Mouse (Mus musculus) hindbrain, embryonic 10.5 days (tissue): ENCODE results near the gene Lyrm1. TPM values are rescaled to one million over a fixed set of nuclear protein-coding genes. Genes with fewer than 3 reads are reported as not detected.

ENCODE experiments used
- DNase-seq: peaks from one replicate; pipeline ENCODE4 v3.0.0-alpha.2; 2017; ENCODE audit warnings: low spot score
- H3K27ac ChIP-seq: fragments of 300-500 bp; sonication (generic); 2 replicates; pipeline ENCODE4 v1.5.1; 2016; ENCODE audit warnings: mild to moderate bottlenecking, moderate library complexity
- H3K27me3 ChIP-seq: fragments of 300-500 bp; sonication (generic); 2 replicates; pipeline ENCODE4 v1.6.1; 2016; ENCODE audit warnings: mild to moderate bottlenecking; ENCODE audit not compliant: poor library complexity, insufficient read depth, severe bottlenecking
- H3K36me3 ChIP-seq: fragments of 300-500 bp; sonication (generic); 2 replicates; pipeline ENCODE4 v1.6.1; 2016; ENCODE audit warnings: mild to moderate bottlenecking, moderate library complexity
- H3K4me1 ChIP-seq: fragments of 300-500 bp; sonication (generic); replicated peaks from 2 replicates; pipeline ENCODE4 v1.6.1; 2016; ENCODE audit warnings: mild to moderate bottlenecking
- H3K4me3 ChIP-seq: fragments of 300-500 bp; sonication (generic); 2 replicates; pipeline ENCODE4 v1.5.1; 2016; ENCODE audit warnings: mild to moderate bottlenecking, moderate library complexity
- H3K9me3 ChIP-seq: fragments of 300-500 bp; sonication (generic); 2 replicates; pipeline ENCODE4 v1.6.1; 2016; ENCODE audit warnings: mild to moderate bottlenecking, moderate library complexity
- WGBS: fragments of 180-500 bp; shearing (Covaris S2); methylation state at CpG from one replicate; pipeline ENCODE4 v1.1.7; 2016; 5-methylcytosine and 5-hydroxymethylcytosine counted together
- polyA plus RNA-seq: library from polyadenylated mRNA; unstranded; fragments of >200 nt; fragmentation: Nextera tagmentation; extraction: Ambion mirVana; gene quantifications from 2 replicates; pipeline ENCODE4 v1.2.1, GENCODE M21; 2016

Gene Lyrm1
- polyA plus RNA-seq, 1 experiment from 2014 or later: 14.3 TPM

DNA sequence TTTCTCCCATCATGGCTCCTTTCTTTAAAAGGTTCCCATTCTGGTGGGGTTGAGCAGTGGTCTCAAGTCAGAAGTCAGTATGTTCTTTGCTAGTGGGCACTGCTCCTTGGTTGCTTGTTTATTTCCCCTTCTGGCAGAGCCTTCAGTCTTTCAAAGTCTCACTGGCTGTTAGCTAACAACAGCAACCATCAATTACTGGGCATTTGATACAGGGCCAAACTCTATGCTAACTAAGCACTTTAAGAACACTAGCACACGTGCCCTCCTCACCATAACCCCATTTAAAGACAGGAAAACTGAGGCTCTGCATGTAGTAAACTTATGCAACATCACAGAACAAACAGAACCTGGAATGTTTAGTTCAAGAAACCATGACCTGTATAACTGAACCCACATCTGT, 33.5 kb upstream of the Lyrm1 start:
- peaks cover 36% of the 10 kb centered on the region for H3K4me1 ChIP-seq
- H3K36me3 ChIP-seq: peaks cover 25% of the 10 kb centered on the region
- peak overlapping the region; percentile 79 for H3K27ac ChIP-seq
- no peaks in the 10 kb centered on the region for H3K27me3 ChIP-seq
- no peaks in the 10 kb centered on the region for H3K9me3 ChIP-seq
- no peak for DNase-seq
- no peak overlapping the region for H3K4me3 ChIP-seq
- WGBS: 69% methylated on average over 1 of the region's 1 CpGs

DNA sequence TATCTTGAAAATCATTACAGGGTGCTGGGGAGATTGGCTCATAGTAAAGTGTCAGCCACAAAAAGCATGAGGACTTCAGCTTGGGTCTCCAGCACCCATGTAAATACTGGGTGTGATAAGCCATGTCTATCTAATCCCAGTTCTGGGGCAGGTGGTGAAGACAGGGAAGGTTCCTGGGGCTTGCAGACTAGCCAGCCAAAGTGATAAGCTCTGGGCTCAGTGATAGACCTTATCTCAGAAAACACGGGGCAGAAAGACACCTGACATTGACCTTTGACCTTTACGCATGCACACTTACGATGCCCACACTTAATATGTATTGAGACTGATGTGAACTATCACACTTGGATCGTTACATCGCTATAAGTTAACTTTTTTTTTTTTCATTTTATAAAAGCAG, 31.2 kb upstream of the Lyrm1 start:
- peaks cover 3% of the 10 kb centered on the region for H3K36me3 ChIP-seq
- DNase-seq: no peak
- no peak overlapping the region for H3K27ac ChIP-seq
- H3K4me1 ChIP-seq: peaks cover 34% of the 10 kb centered on the region
- no peaks in the 10 kb centered on the region for H3K9me3 ChIP-seq
- no peaks in the 10 kb centered on the region for H3K27me3 ChIP-seq
- WGBS: 93% methylated on average over 5 of the region's 5 CpGs
- H3K4me3 ChIP-seq: no peak overlapping the region

DNA sequence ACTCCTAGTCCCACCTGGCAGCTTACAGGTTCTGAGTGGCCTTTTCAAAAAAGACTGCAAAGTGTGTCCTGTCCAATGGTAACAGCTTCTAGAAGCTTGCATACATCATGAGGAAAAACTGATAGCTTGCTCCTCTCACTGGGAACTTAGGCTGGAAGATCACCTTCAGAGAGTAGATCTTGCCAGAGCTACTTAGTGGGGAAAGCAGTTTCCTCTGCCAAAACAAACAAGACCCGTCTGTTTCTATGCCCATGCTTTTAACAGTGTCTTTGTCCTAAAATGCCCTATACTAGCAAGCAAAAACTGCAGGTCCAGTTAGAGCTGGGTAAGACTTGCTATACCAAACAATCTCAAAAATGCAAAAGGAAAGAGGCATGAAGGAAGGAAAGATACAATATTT, 29.5 kb upstream of the Lyrm1 start:
- no peaks in the 10 kb centered on the region for H3K36me3 ChIP-seq
- H3K4me3 ChIP-seq: no peak overlapping the region
- DNase-seq: no peak
- H3K27ac ChIP-seq: no peak overlapping the region
- WGBS: 84% methylated on average over 1 of the region's 1 CpGs
- no peaks in the 10 kb centered on the region for H3K9me3 ChIP-seq
- no peaks in the 10 kb centered on the region for H3K27me3 ChIP-seq
- peaks cover 19% of the 10 kb centered on the region for H3K4me1 ChIP-seq

DNA sequence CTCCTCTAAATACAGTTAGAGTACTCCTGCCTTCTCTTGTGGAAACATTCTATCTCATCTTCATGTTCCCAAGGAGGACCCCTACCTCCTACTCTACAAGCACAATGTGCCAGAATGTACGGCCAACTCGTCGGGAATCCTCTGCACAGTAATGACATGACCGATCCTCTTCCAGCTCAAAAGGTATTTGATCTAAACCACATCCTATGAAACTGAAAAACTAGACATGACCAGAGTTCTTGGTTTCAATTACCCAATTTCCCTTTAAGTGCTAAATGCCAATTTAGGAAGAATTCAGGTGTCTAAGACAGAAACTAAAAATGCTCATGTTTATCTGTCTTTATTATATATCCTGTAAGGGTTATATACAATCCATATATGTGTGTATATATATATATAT, 23.5 kb upstream of the Lyrm1 start:
- no peaks in the 10 kb centered on the region for H3K27me3 ChIP-seq
- H3K27ac ChIP-seq: no peak overlapping the region
- H3K4me3 ChIP-seq: no peak overlapping the region
- no peak for DNase-seq
- H3K36me3 ChIP-seq: 0 out of 2 replicates have a peak, but pooled peaks cover 2% of the 10 kb centered on the region
- WGBS: 94% methylated on average over 4 of the region's 4 CpGs
- H3K4me1 ChIP-seq: no peaks in the 10 kb centered on the region
- H3K9me3 ChIP-seq: no peaks in the 10 kb centered on the region

DNA sequence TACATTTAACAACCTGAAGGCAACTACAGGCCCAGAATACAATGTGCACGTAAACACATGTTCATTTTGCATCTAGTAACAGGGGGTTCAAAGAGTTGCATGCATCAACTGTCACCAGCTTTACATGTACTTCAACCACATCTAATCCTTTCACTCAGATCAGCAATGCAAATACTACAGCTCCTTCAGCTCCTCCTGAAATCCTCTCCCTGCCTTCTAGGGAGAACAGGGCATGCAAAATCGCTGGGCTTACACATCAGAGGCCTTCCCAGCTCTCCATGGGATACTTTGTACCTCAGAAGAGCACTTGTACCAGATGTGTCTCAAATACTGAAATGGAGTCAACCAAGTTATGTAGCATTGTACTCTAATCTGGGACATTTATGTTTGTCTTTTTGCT, 22.6 kb upstream of the Lyrm1 start:
- Histone ChIP-seq H3K4me3 (no peak overlapping the region), H3K27ac (no peak overlapping the region), H3K9me3 (no peaks in the 10 kb centered on the region), H3K4me1 (no peaks in the 10 kb centered on the region), H3K27me3 (no peaks in the 10 kb centered on the region), H3K36me3 (peaks cover 4% of the 10 kb centered on the region; the same call in 1 of the 2 replicates)
- DNase-seq: no peak
- 50% methylated on average over 2 of the region's 2 CpGs for WGBS

DNA sequence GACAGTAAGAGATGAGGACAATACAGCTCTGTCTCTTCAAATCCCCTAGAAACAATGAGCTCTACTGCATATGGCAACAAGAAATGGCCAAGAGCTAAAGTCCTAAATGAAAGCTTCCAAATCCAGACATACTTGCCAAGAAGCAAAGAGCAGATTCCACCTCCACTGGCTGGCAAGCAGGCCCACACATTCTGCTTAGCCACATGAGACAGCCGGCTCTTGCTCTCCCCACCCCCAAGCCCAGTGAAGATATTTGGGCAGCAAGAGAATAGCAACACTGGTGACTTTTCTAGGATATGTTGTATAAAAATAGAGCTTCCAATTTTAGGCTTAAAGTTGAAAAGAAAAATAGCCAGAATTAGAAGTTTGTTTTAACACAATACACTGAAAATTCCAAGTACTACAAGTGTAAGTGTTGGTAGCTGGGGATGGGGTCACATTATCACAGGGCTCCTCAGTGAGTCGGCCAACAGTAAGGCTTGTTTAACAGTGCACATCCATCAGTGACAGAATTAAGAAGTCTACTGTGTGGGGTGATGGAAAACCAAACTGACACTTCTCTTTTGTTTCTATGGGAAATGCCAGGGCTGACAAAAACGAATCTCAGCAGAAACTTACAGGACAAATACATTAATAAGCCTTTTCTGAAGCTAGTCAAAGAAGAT, 19.8 kb upstream of the Lyrm1 start:
- Histone ChIP-seq H3K4me3 (no peak overlapping the region), H3K4me1 (no peaks in the 10 kb centered on the region), H3K36me3 (peaks cover 18% of the 10 kb centered on the region), H3K27ac (no peak overlapping the region), H3K27me3 (no peaks in the 10 kb centered on the region), H3K9me3 (no peaks in the 10 kb centered on the region)
- WGBS: 60% methylated on average over 3 of the region's 3 CpGs
- DNase-seq: no peak

DNA sequence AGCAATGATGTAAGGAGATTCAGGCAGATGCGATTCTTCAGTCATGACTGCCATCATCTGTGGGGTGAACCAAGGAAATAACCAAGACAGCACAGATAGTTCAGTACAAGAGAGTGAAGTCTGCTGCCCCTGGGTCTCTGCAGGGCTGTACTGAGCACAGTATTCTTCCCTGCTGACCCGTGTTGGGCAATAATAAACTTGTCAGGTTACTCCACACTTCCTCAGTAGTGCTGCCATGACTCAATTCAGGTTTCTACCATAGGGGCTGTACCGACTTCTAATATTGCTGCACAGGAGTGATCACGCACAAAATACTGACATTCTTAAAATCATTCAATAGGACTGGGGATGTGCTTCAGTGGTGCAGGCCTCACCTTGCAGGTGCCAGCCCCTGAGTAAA, 16.5 kb upstream of the Lyrm1 start:
- H3K9me3 ChIP-seq: no peaks in the 10 kb centered on the region
- H3K27me3 ChIP-seq: no peaks in the 10 kb centered on the region
- 97% methylated on average over 4 of the region's 4 CpGs for WGBS
- H3K36me3 ChIP-seq: peaks cover 16% of the 10 kb centered on the region
- no peak overlapping the region for H3K4me3 ChIP-seq
- DNase-seq: no peak
- no peaks in the 10 kb centered on the region for H3K4me1 ChIP-seq
- no peak overlapping the region for H3K27ac ChIP-seq

DNA sequence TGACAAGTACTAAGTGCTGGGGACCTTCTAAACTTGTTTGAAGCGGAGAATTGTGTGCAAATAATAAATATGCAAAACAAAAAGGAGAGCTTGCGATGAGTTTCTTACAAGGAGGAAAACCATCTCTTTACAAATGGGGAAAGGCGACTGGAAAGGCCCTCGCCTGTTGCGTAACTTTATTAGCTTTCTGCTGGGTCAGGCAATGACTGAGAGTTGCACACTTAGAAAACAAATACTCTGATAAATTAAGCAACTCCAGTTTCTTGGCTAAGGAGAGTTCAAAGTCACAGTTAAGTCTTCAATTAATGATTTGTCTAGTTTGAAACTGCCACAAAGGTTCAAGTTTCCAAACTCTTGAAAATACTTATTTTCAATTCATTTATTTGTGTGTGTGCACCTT, 15.3 kb upstream of the Lyrm1 start:
- H3K4me1 ChIP-seq: no peaks in the 10 kb centered on the region
- 93% methylated on average over 5 of the region's 5 CpGs for WGBS
- peaks cover 16% of the 10 kb centered on the region for H3K36me3 ChIP-seq
- H3K27me3 ChIP-seq: no peaks in the 10 kb centered on the region
- no peak for DNase-seq
- no peak overlapping the region for H3K4me3 ChIP-seq
- H3K27ac ChIP-seq: no peak overlapping the region
- H3K9me3 ChIP-seq: no peaks in the 10 kb centered on the region

DNA sequence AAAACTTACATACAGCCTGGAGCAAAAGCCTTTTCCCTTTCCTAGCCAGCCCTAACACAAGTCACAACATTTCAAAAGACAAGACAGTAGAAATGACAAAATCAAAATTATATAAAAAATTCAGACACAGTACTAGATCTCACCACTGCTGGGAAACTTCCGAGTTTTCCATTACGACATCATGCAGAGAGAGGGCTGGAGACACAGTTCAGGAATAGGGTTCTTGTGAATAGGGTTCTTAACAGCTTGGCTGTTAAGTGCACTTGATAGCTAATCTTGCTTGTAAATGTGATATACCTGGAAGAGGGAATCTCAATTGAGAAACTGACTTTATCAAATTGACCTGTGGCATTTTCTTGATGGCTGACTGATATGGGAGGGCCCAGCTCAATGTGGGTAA, 14.4 kb upstream of the Lyrm1 start:
- 95% methylated on average over 2 of the region's 2 CpGs for WGBS
- H3K27ac ChIP-seq: no peak overlapping the region
- no peaks in the 10 kb centered on the region for H3K4me1 ChIP-seq
- H3K4me3 ChIP-seq: no peak overlapping the region
- peaks cover 16% of the 10 kb centered on the region for H3K36me3 ChIP-seq
- no peaks in the 10 kb centered on the region for H3K27me3 ChIP-seq
- no peaks in the 10 kb centered on the region for H3K9me3 ChIP-seq
- no peak for DNase-seq

DNA sequence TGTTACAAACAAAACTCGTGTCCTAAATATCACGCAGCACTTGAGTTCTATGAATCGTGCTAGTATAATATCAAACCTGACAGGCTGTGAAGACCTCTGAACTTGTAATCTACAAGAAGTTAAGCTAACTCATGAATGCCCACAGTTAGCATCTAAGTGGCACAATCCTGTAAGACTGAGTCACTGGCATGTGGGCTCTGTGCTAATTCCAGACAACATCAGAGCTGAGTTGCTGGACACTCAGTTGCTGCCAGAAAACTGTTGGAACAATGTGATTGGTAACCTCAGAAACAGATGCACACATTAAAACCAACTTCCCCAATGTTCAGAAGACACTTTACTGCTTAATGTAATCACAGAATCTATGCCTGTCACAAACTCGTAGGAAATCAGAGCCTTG, 7.8 kb upstream of the Lyrm1 start:
- no peaks in the 10 kb centered on the region for H3K27me3 ChIP-seq
- H3K27ac ChIP-seq: no peak overlapping the region
- H3K36me3 ChIP-seq: no peaks in the 10 kb centered on the region
- no peaks in the 10 kb centered on the region for H3K9me3 ChIP-seq
- WGBS: 92% methylated on average over 4 of the region's 4 CpGs
- H3K4me1 ChIP-seq: no peaks in the 10 kb centered on the region
- no peak for DNase-seq
- no peak overlapping the region for H3K4me3 ChIP-seq

DNA sequence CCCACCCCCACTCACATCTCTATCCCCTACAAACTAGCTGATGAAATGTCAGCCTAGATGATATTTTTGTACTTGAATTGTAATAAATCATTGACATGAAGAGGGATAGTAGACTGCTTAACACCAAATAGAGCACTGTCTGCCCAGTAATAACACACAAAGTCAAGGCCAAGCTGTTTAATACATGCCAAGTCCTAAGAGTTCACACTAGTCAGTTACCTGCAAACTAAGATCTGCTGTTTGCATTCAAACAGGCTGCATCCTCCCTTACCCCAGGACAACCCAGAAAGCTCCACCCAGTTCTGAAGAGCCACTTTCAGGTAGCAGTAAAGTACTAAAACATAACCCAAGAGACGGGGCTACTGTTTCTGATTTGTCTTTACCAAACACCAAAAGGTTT, 3.5 kb upstream of the Lyrm1 start:
- Histone ChIP-seq H3K9me3 (no peaks in the 10 kb centered on the region), H3K27me3 (no peaks in the 10 kb centered on the region), H3K4me3 (no peak overlapping the region), H3K27ac (no peak overlapping the region), H3K4me1 (peaks cover 26% of the 10 kb centered on the region), H3K36me3 (no peaks in the 10 kb centered on the region)
- DNase-seq: no peak
- 88% methylated on average over 1 of the region's 1 CpGs for WGBS

DNA sequence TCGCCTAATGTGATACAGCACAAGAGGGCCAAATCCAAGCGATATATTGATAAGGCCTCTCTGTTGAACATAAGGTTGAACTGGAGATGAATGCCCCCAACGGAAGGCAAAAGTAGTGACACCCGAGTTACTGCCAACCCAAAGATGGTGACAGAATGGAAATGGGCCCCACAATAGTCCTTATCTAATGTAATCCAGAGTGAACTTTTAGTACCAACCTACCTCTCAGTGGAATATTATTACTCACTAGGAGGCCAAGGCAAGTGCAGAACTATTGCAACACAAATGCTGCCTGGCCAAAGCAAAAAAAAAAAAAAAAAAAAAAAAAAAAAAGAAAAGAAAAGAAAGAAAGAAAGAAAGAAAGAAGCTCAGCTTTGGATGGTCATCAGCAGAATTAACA, 2.9 kb upstream of the Lyrm1 start:
- Histone ChIP-seq H3K27me3 (no peaks in the 10 kb centered on the region), H3K36me3 (no peaks in the 10 kb centered on the region), H3K4me1 (peaks cover 30% of the 10 kb centered on the region), H3K9me3 (no peaks in the 10 kb centered on the region), H3K27ac (no peak overlapping the region), H3K4me3 (no peak overlapping the region)
- DNase-seq: no peak
- WGBS: 89% methylated on average over 4 of the region's 4 CpGs

DNA sequence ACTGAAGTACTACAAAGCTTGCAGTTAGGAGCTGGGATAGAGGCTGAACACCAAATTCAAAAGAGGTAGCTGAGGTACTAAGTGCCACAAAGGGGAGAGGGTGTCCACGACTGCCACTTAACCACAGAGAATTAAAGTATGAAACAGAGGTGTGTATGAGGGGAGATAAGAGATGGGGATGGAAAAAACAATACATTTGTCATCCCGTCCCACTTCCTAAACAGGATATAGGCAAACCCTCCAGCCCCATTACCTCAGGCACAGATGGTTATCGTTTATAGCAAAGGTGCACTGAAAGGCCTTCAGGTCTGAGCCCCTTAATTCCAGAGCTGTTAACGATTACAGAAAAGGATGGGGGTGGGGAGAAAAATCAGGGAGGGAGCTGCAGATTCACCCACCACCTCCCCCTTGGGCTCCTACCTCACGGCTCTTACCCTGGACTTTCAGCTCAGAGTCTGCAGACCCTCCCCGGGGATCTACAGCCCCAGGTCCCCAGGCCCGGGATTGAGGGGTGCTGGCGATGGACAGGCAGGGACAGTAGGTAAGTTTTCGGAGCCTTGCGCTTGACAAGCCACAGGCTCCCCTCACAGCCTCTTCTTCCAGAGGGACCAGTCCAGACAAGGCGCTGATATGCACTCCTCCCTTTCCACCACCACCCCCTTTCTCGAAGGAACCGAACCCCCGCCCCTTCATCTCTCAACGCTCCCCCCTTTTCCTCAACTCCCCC, 680 bp upstream of the Lyrm1 start:
- 1% methylated on average over 15 of the region's 15 CpGs for WGBS
- Histone ChIP-seq H3K27ac (peak overlapping the region; percentile 97), H3K9me3 (no peaks in the 10 kb centered on the region), H3K27me3 (no peaks in the 10 kb centered on the region), H3K4me3 (peak overlapping the region; percentile 80), H3K36me3 (no peaks in the 10 kb centered on the region), H3K4me1 (peaks cover 30% of the 10 kb centered on the region)
- peak; percentile 3 for DNase-seq
